Mouse (Mus musculus): ENCODE measurements around the gene Gm10563. TPM values are rescaled to one million over a fixed set of nuclear protein-coding genes. Genes with fewer than 3 reads are reported as not detected.
"Not testable (repeated sequence)": the region's sequence is repeated elsewhere in the genome, so short reads cannot be mapped to it uniquely, and the experiment has no call there.

The Gm10563 gene
- polyA plus RNA-seq, 1 experiment from 2014 or later: not detected

- Histone ChIP-seq H3K4me1 (ENCODE audit: control insufficient read depth, insufficient read depth, low read length) (no peaks in the 10 kb centered on the region), H3K36me3 (ENCODE audit: control insufficient read depth, insufficient read depth, low read length) (peaks cover 38% of the 10 kb centered on the region), H3K27me3 (replicated peaks; ENCODE audit: control insufficient read depth, insufficient read depth, low read length) (no peaks in the 10 kb centered on the region), H3K9ac (ENCODE audit: low read depth, low read length) (no peak overlapping the region), H3K4me3 (ENCODE audit: low read depth, low read length) (no peak overlapping the region), H3K27ac (replicated peaks; ENCODE audit: low read depth, low read length) (no peak overlapping the region), H3K9me3 (ENCODE audit: control insufficient read depth, low read length) (no peaks in the 10 kb centered on the region), H3K4me2 (ENCODE audit: low read depth, low read length) (no peak overlapping the region)
- DNase-seq (ENCODE audit: low spot score): no peak
- no peak for ATAC-seq (ENCODE audit: low read depth)
- WGBS: 95% methylated on average over 9 of the region's 9 CpGs
These were observed 68.1 kb downstream of the Gm10563 start for GRCm38 (mm10) chr4:155577132-155577531.

DNA sequence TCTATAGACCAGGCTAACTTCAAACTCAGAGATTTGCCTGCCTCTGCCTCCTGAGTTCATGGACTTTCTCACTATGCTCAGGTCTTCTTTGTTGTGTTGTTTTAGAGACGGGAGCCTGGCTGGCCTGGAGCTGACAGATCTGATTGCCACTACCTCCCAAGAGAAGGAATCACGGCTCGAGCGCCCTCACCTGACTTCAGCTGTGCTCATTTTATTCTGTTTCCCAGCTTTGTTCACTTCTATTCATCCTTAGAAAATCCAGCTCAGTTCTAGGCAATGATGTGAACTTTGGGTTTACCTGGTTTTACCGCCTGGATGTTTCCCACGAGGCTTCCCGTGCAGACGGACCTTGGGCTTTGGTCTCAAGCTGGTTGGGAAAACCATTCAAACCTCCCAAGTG is 69.7 kb downstream of the Gm10563 start:
- DNase-seq (ENCODE audit: low spot score): no peak
- H3K4me2 ChIP-seq (ENCODE audit: low read depth, low read length): no peak overlapping the region
- H3K27me3 ChIP-seq (replicated peaks; ENCODE audit: control insufficient read depth, insufficient read depth, low read length): no peaks in the 10 kb centered on the region
- H3K9me3 ChIP-seq (ENCODE audit: control insufficient read depth, low read length): no peaks in the 10 kb centered on the region
- ATAC-seq (ENCODE audit: low read depth): no peak
- H3K4me3 ChIP-seq (ENCODE audit: low read depth, low read length): no peak overlapping the region
- H3K27ac ChIP-seq (replicated peaks; ENCODE audit: low read depth, low read length): no peak overlapping the region
- WGBS: 94% methylated on average over 8 of the region's 8 CpGs
- H3K4me1 ChIP-seq (ENCODE audit: control insufficient read depth, insufficient read depth, low read length): no peaks in the 10 kb centered on the region
- no peak overlapping the region for H3K9ac ChIP-seq (ENCODE audit: low read depth, low read length)
- peaks cover 34% of the 10 kb centered on the region for H3K36me3 ChIP-seq (ENCODE audit: control insufficient read depth, insufficient read depth, low read length)

GRCm38 (mm10) chr4:155574931-155575330 is 70.3 kb downstream of the Gm10563 start:
- H3K36me3 ChIP-seq (ENCODE audit: control insufficient read depth, insufficient read depth, low read length): peaks cover 32% of the 10 kb centered on the region
- no peaks in the 10 kb centered on the region for H3K9me3 ChIP-seq (ENCODE audit: control insufficient read depth, low read length)
- no peak overlapping the region for H3K4me3 ChIP-seq (ENCODE audit: low read depth, low read length)
- DNase-seq (ENCODE audit: low spot score): no peak
- no peak overlapping the region for H3K4me2 ChIP-seq (ENCODE audit: low read depth, low read length)
- H3K27ac ChIP-seq (replicated peaks; ENCODE audit: low read depth, low read length): no peak overlapping the region
- H3K9ac ChIP-seq (ENCODE audit: low read depth, low read length): no peak overlapping the region
- WGBS: 87% methylated on average over 11 of the region's 11 CpGs
- ATAC-seq (ENCODE audit: low read depth): no peak
- no peaks in the 10 kb centered on the region for H3K27me3 ChIP-seq (replicated peaks; ENCODE audit: control insufficient read depth, insufficient read depth, low read length)
- H3K4me1 ChIP-seq (ENCODE audit: control insufficient read depth, insufficient read depth, low read length): no peaks in the 10 kb centered on the region

GRCm38 (mm10) chr4:155573876-155574275 is 71.3 kb downstream of the Gm10563 start:
- Histone ChIP-seq H3K4me3 (ENCODE audit: low read depth, low read length) (no peak overlapping the region), H3K4me2 (ENCODE audit: low read depth, low read length) (no peak overlapping the region), H3K9me3 (ENCODE audit: control insufficient read depth, low read length) (no peaks in the 10 kb centered on the region), H3K4me1 (ENCODE audit: control insufficient read depth, insufficient read depth, low read length) (no peaks in the 10 kb centered on the region), H3K9ac (ENCODE audit: low read depth, low read length) (no peak overlapping the region), H3K27me3 (replicated peaks; ENCODE audit: control insufficient read depth, insufficient read depth, low read length) (no peaks in the 10 kb centered on the region), H3K36me3 (ENCODE audit: control insufficient read depth, insufficient read depth, low read length) (peaks cover 22% of the 10 kb centered on the region), H3K27ac (replicated peaks; ENCODE audit: low read depth, low read length) (no peak overlapping the region)
- DNase-seq (ENCODE audit: low spot score) (no peak), ATAC-seq (ENCODE audit: low read depth) (no peak)
- WGBS: 89% methylated on average over 9 of the region's 9 CpGs

- H3K9me3 ChIP-seq (ENCODE audit: control insufficient read depth, low read length): no peaks in the 10 kb centered on the region
- no peak overlapping the region for H3K27ac ChIP-seq (replicated peaks; ENCODE audit: low read depth, low read length)
- no peak overlapping the region for H3K4me2 ChIP-seq (ENCODE audit: low read depth, low read length)
- H3K4me1 ChIP-seq (ENCODE audit: control insufficient read depth, insufficient read depth, low read length): no peaks in the 10 kb centered on the region
- H3K27me3 ChIP-seq (replicated peaks; ENCODE audit: control insufficient read depth, insufficient read depth, low read length): no peaks in the 10 kb centered on the region
- no peak for DNase-seq (ENCODE audit: low spot score)
- no peak for ATAC-seq (ENCODE audit: low read depth)
- WGBS: 85% methylated on average over 2 of the region's 2 CpGs
- H3K36me3 ChIP-seq (ENCODE audit: control insufficient read depth, insufficient read depth, low read length): peaks cover 14% of the 10 kb centered on the region
- no peak overlapping the region for H3K4me3 ChIP-seq (ENCODE audit: low read depth, low read length)
- no peak overlapping the region for H3K9ac ChIP-seq (ENCODE audit: low read depth, low read length)
These were observed 72.1 kb downstream of the Gm10563 start for GRCm38 (mm10) chr4:155573155-155573554.

DNA sequence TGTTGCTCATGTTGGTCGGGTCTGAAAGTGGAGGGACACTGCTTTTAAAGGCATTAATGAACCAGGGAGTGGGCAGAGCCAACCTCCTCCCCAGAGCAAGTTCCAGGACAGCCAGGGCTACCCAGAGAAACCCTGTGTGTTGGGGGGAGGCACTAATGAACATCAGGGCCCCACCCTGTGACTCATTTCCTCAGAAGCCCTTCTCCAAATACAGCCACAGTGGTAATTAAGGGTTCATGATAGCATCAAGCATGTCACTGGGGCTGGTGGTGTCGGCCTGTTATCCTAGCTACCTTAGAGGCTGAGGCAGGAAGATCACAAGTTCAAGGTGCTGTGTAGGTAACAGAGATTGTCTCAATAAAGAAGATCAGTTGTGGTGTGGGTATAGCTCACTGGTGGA is 73.8 kb downstream of the Gm10563 start:
- 85% methylated on average over 2 of the region's 2 CpGs for WGBS
- no peak for DNase-seq (ENCODE audit: low spot score)
- H3K27ac ChIP-seq (replicated peaks; ENCODE audit: low read depth, low read length): no peak overlapping the region

GRCm38 (mm10) chr4:155570315-155570714 is 74.9 kb downstream of the Gm10563 start:
- WGBS: 90% methylated on average over 11 of the region's 11 CpGs
- not testable (repeated sequence) for H3K27me3 ChIP-seq (replicated peaks; ENCODE audit: control insufficient read depth, insufficient read depth, low read length); H3K4me2 ChIP-seq (ENCODE audit: low read depth, low read length); H3K27ac ChIP-seq (replicated peaks; ENCODE audit: low read depth, low read length); H3K36me3 ChIP-seq (ENCODE audit: control insufficient read depth, insufficient read depth, low read length); DNase-seq (ENCODE audit: low spot score); ATAC-seq (ENCODE audit: low read depth); H3K4me3 ChIP-seq (ENCODE audit: low read depth, low read length); H3K9ac ChIP-seq (ENCODE audit: low read depth, low read length); H3K9me3 ChIP-seq (ENCODE audit: control insufficient read depth, low read length); H3K4me1 ChIP-seq (ENCODE audit: control insufficient read depth, insufficient read depth, low read length)

More for the DNA sequence above, 73.8 kb downstream of the Gm10563 start:
- Histone ChIP-seq H3K9me3 (ENCODE audit: control insufficient read depth, low read length) (no peaks in the 10 kb centered on the region), H3K4me2 (ENCODE audit: low read depth, low read length) (no peak overlapping the region), H3K4me1 (ENCODE audit: control insufficient read depth, insufficient read depth, low read length) (no peaks in the 10 kb centered on the region), H3K9ac (ENCODE audit: low read depth, low read length) (no peak overlapping the region), H3K4me3 (ENCODE audit: low read depth, low read length) (no peak overlapping the region), H3K36me3 (ENCODE audit: control insufficient read depth, insufficient read depth, low read length) (no peaks in the 10 kb centered on the region), H3K27me3 (replicated peaks; ENCODE audit: control insufficient read depth, insufficient read depth, low read length) (no peaks in the 10 kb centered on the region)
- ATAC-seq (ENCODE audit: low read depth): no peak

- WGBS: 88% methylated on average over 6 of the region's 6 CpGs
- ATAC-seq (ENCODE audit: low read depth): no peak
- no peak overlapping the region for H3K4me2 ChIP-seq (ENCODE audit: low read depth, low read length)
These were observed 75.4 kb downstream of the Gm10563 start for GRCm38 (mm10) chr4:155569818-155570217.

GRCm38 (mm10) chr4:155568632-155569370 is 76.4 kb downstream of the Gm10563 start:
- Histone ChIP-seq H3K4me3 (ENCODE audit: low read depth, low read length) (no peak overlapping the region), H3K9me3 (ENCODE audit: control insufficient read depth, low read length) (no peaks in the 10 kb centered on the region), H3K9ac (ENCODE audit: low read depth, low read length) (no peak overlapping the region), H3K4me1 (ENCODE audit: control insufficient read depth, insufficient read depth, low read length) (peaks cover 13% of the 10 kb centered on the region), H3K27ac (replicated peaks; ENCODE audit: low read depth, low read length) (no peak overlapping the region), H3K4me2 (ENCODE audit: low read depth, low read length) (no peak overlapping the region), H3K36me3 (ENCODE audit: control insufficient read depth, insufficient read depth, low read length) (no peaks in the 10 kb centered on the region), H3K27me3 (replicated peaks; ENCODE audit: control insufficient read depth, insufficient read depth, low read length) (no peaks in the 10 kb centered on the region)
- ATAC-seq (ENCODE audit: low read depth): no peak
- DNase-seq (ENCODE audit: low spot score): no peak
- 89% methylated on average over 7 of the region's 7 CpGs for WGBS

More at GRCm38 (mm10) chr4:155569818-155570217, 75.4 kb downstream of the Gm10563 start:
- Histone ChIP-seq H3K4me3 (ENCODE audit: low read depth, low read length) (no peak overlapping the region), H3K9ac (ENCODE audit: low read depth, low read length) (no peak overlapping the region), H3K36me3 (ENCODE audit: control insufficient read depth, insufficient read depth, low read length) (no peaks in the 10 kb centered on the region), H3K27ac (replicated peaks; ENCODE audit: low read depth, low read length) (no peak overlapping the region), H3K9me3 (ENCODE audit: control insufficient read depth, low read length) (no peaks in the 10 kb centered on the region), H3K27me3 (replicated peaks; ENCODE audit: control insufficient read depth, insufficient read depth, low read length) (no peaks in the 10 kb centered on the region), H3K4me1 (ENCODE audit: control insufficient read depth, insufficient read depth, low read length) (peaks cover 9% of the 10 kb centered on the region)
- DNase-seq (ENCODE audit: low spot score): no peak
